Mouse (Mus musculus): ENCODE measurements at regions not wholly inside any gene's neighbourhood (a gene's known extent, or its start where the extent isn't known, plus 50 kb on each side); places are given as distances from the start of the nearest gene placed in this dataset.

DNA sequence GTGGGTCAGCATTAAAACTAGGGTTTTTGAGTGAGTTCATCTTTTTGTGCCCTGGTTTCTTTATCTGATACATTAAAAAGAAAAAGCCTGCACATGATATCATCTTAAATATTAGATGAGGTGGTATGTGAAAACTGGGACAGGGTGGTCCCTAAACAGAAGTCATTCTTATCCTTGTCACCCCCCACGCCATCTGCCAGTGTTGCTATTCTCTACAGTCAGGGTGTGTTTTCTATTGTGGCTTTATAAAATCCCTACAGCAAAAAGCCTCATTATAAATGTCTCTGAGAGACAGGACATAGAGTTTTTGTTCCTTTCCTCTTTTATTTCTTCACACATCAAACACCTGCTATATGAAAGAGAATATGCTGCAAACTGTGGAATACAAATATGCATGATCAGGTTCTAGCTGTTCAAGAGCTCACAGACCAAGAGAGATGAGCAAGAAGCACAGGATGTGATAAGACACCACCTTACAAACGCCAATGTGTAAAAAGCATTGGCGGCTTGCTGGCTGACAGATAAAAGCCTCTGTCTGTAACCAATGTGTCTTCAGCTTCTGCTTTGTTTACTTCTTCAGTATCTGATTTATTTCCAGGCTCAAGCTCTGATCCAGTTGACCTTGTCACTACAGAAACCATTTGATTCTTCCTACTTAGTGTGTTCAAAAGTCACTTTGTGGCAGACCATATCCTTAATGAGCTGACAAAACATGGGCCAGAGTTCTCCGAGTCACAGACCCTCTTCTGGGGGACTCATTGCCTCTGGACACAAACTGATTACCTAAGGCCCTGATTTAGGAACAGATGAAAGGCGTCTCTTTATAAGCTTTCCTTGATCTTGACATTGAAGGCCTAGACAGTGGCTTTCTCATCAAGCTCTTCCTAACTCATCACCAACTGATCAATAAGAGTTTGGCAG is 73.6 kb upstream of the Slc39a10 start:
- TF ChIP-seq EP300 (IDR thresholded peaks at IDR 0.05; ENCODE audit: low read depth) (no peak), CTCF (IDR thresholded peaks at IDR 0.05; ENCODE audit: low read depth) (no peak)
